In genomic region chr6:146890633-146891032, GRCm38 (mm10) we compare ENCODE assay signal across 8 mouse cellular contexts. TPM values are rescaled to one million over a fixed set of nuclear protein-coding genes. Genes with fewer than 3 reads are reported as not detected.
DNase-seq lines count a peak whose midpoint lies in the region; ATAC-seq lines count a peak whose summit lies in the region.

No protein-coding gene starts in this region.

- DNase-seq in adrenal gland, postnatal 36 days: peak; percentile 23 to 29
- no peak for DNase-seq in adrenal gland, adult 8-10 months
- no peak for DNase-seq in ovary, adult 18-20 months (ENCODE audit: low spot score)
- DNase-seq in right cerebral cortex, postnatal 25 days: no peak

- peak overlapping the region; percentile 46 for H3K9ac ChIP-seq in kidney, embryonic 16.5 days (replicated peaks; ENCODE audit: low read length)
- H3K9ac ChIP-seq in neural tube, embryonic 15.5 days (replicated peaks): no peak overlapping the region

- peaks cover 55% of the 10 kb centered on the region for H3K4me1 ChIP-seq in megakaryocyte, embryonic 14.5 days
- H3K4me1 ChIP-seq in kidney, embryonic 16.5 days (ENCODE audit: insufficient read depth, low read length): peaks cover 34% of the 10 kb centered on the region
- 0 out of 2 replicates have a peak, but pooled peaks cover 11% of the 10 kb centered on the region for H3K4me1 ChIP-seq in neural tube, embryonic 15.5 days

- peak overlapping the region; percentile 67; the same call in 1 of the 2 replicates for H3K27ac ChIP-seq in kidney, embryonic 16.5 days (ENCODE audit: low read length)
- no peak overlapping the region for H3K27ac ChIP-seq in neural tube, embryonic 15.5 days (replicated peaks)

- no peaks in the 10 kb centered on the region for H3K27me3 ChIP-seq in megakaryocyte, embryonic 14.5 days (replicated peaks)
- H3K27me3 ChIP-seq in kidney, embryonic 16.5 days (ENCODE audit: insufficient read depth, low read length): no peaks in the 10 kb centered on the region
- peaks cover 14% of the 10 kb centered on the region for H3K27me3 ChIP-seq in neural tube, embryonic 15.5 days (replicated peaks)

- ATAC-seq in megakaryocyte, adult 5-6 weeks (ENCODE audit: poor library complexity, severe bottlenecking): no peak
- ATAC-seq in kidney, embryonic 16.5 days (ENCODE audit: low FRiP score, low TSS enrichment): no peak
- ATAC-seq in neural tube, embryonic 15.5 days (ENCODE audit: low FRiP score): no peak

- peaks cover 27% of the 10 kb centered on the region for H3K36me3 ChIP-seq in megakaryocyte, embryonic 14.5 days (replicated peaks; ENCODE audit: low read length)
- no peaks in the 10 kb centered on the region for H3K36me3 ChIP-seq in kidney, embryonic 16.5 days (ENCODE audit: insufficient read depth, low read length)
- H3K36me3 ChIP-seq in neural tube, embryonic 15.5 days: no peaks in the 10 kb centered on the region

- H3K9me3 ChIP-seq in megakaryocyte, embryonic 14.5 days: no peaks in the 10 kb centered on the region
- no peaks in the 10 kb centered on the region for H3K9me3 ChIP-seq in kidney, embryonic 16.5 days (ENCODE audit: low read length)
- no peaks in the 10 kb centered on the region for H3K9me3 ChIP-seq in neural tube, embryonic 15.5 days (replicated peaks)

- peak overlapping the region; percentile 76 for H3K4me3 ChIP-seq in megakaryocyte, embryonic 14.5 days (replicated peaks)
- peak overlapping the region; percentile 29 for H3K4me3 ChIP-seq in kidney, embryonic 16.5 days (ENCODE audit: low read length)
- H3K4me3 ChIP-seq in neural tube, embryonic 15.5 days (replicated peaks): no peak overlapping the region

- H3K4me2 ChIP-seq in kidney, embryonic 16.5 days (replicated peaks; ENCODE audit: low read depth, low read length): peak overlapping the region; percentile 86
- peak overlapping the region; percentile 26 for H3K4me2 ChIP-seq in neural tube, embryonic 15.5 days

RNA-seq across cellular contexts. Expression of gene Ppfibp1, which starts 2.3 kb away (rescaled TPM):
- total RNA-seq in adrenal gland, postnatal 36 days (2021): 100 to 1,000 TPM in 1 of 2 experiments, 10 to 100 TPM in 1; 97.4 to 115 TPM
- 100 to 1,000 TPM in 2 of 4 experiments, 10 to 100 TPM in 2; 80.0 to 138 (median 105) TPM for total RNA-seq in adrenal gland, adult 8-10 months (2022)
- 1.7 and 3.4 TPM in 2 replicates for polyA plus RNA-seq in megakaryocyte, embryonic 14.5 days (2012; ENCODE audit: insufficient read depth, low replicate concordance)
- 4.0 and 5.0 TPM in 2 replicates for total RNA-seq in megakaryocyte, adult 5-6 weeks (2015)
- total RNA-seq in megakaryocyte, adult 5-6 weeks (2017): 10.5 and 11.9 TPM in 2 replicates
- 66.1 and 71.1 TPM in 2 replicates for polyA plus RNA-seq in kidney, embryonic 16.5 days (2015; fragmentation: Nextera tagmentation; extraction: Ambion mirVana)
- 12.8 and 15.8 TPM in 2 replicates for polyA plus RNA-seq in neural tube, embryonic 15.5 days (2015; fragmentation: Nextera tagmentation; extraction: Ambion mirVana)

RNA-seq across cellular contexts. Expression of gene Smco2, which starts 40.7 kb away (rescaled TPM):
- total RNA-seq in adrenal gland, postnatal 36 days (2021): not detected
- total RNA-seq in adrenal gland, adult 8-10 months (2022): not detected
- not detected in 2 replicates for polyA plus RNA-seq in megakaryocyte, embryonic 14.5 days (2012; ENCODE audit: insufficient read depth, low replicate concordance)
- total RNA-seq in megakaryocyte, adult 5-6 weeks (2015): not detected in 2 replicates
- not detected in 2 replicates for total RNA-seq in megakaryocyte, adult 5-6 weeks (2017)
- not detected in 2 replicates for polyA plus RNA-seq in kidney, embryonic 16.5 days (2015; fragmentation: Nextera tagmentation; extraction: Ambion mirVana)
- not detected in 2 replicates for polyA plus RNA-seq in neural tube, embryonic 15.5 days (2015; fragmentation: Nextera tagmentation; extraction: Ambion mirVana)

Comparison
In these comparisons a context has a peak if more than half of its experiments do, and no peak if none do; other contexts are left out.
1. DNase-seq: peak in adrenal gland, postnatal 36 days (2 of 2); none in adrenal gland, adult 8-10 months (single experiment), ovary, adult 18-20 months (single experiment) and right cerebral cortex, postnatal 25 days (single experiment).
2. RNA of gene Ppfibp1, which starts 2.3 kb away (total RNA-seq): 80.0 to 138 TPM in adrenal gland, adult 8-10 months and 97.4 to 115 TPM in adrenal gland, postnatal 36 days; 4.0 to 11.9 TPM in megakaryocyte, adult 5-6 weeks; every median in the first group is over 4 times any median in the second.